Mouse (Mus musculus): ENCODE measurements around the gene Tfap2a. TPM values are rescaled to one million over a fixed set of nuclear protein-coding genes. Genes with fewer than 3 reads are reported as not detected.

The Tfap2a gene
- polyA plus RNA-seq, 1 experiment: 0.36 TPM

- Histone ChIP-seq H3K27me3 (ENCODE audit: control insufficient read depth, insufficient read depth, insufficient read length) (peaks cover 2% of the 10 kb centered on the region), H3ac (ENCODE audit: control insufficient read depth, insufficient read length) (no peak overlapping the region)
- TF ChIP-seq POLR2AphosphoS2 (IDR thresholded peaks at IDR 0.05; ENCODE audit: insufficient read length, low read depth) (peak; percentile 91), POLR2A (IDR thresholded peaks at IDR 0.05; ENCODE audit: insufficient read length, low read depth) (peak; percentile 84), SRF (IDR thresholded peaks at IDR 0.05; ENCODE audit: control insufficient read depth, insufficient read length, low read depth) (no peak), E2F4 (IDR thresholded peaks at IDR 0.05; ENCODE audit: insufficient read depth) (no peak), MAX (IDR thresholded peaks at IDR 0.05; ENCODE audit: low read depth) (no peak), USF1 (IDR thresholded peaks at IDR 0.05; ENCODE audit: low read depth) (no peak)
Measured at GRCm38 (mm10) chr13:40722741-40723597, 15.2 kb downstream of the Tfap2a start.

GRCm38 (mm10) chr13:40719741-40720082 lies 18.5 kb downstream of the Tfap2a start:
- Histone ChIP-seq H3K36me3 (ENCODE audit: control insufficient read depth, insufficient read depth) (no peaks in the 10 kb centered on the region), H3K27me3 (ENCODE audit: control insufficient read depth, insufficient read depth, insufficient read length) (peaks cover 5% of the 10 kb centered on the region), H3K79me2 (ENCODE audit: control insufficient read depth, insufficient read depth) (no peaks in the 10 kb centered on the region), H3ac (ENCODE audit: control insufficient read depth, insufficient read length) (no peak overlapping the region), H3K4me2 (ENCODE audit: low read depth) (no peak overlapping the region), H3K4me3 (no peak overlapping the region)
- TF ChIP-seq CEBPB (IDR thresholded peaks at IDR 0.05; ENCODE audit: insufficient read depth, poor library complexity, severe bottlenecking): no peak
- TF ChIP-seq TCF12 (IDR thresholded peaks at IDR 0.05; ENCODE audit: insufficient read depth, poor library complexity, severe bottlenecking): no peak
- TF ChIP-seq USF1 (IDR thresholded peaks at IDR 0.05; ENCODE audit: low read depth): no peak
- no peak for TF ChIP-seq MYOD1 (IDR thresholded peaks at IDR 0.05; ENCODE audit: control insufficient read depth in 1 of 3, insufficient read length in 2 of 3, low read depth in 2 of 3)
- TF ChIP-seq TCF3 (IDR thresholded peaks at IDR 0.05; ENCODE audit: insufficient read length, low read depth): no peak
- TF ChIP-seq REST (IDR thresholded peaks at IDR 0.05; ENCODE audit: insufficient read depth, insufficient read length): no peak
- TF ChIP-seq E2F4 (IDR thresholded peaks at IDR 0.05; ENCODE audit: insufficient read depth): no peak
- TF ChIP-seq MYOG (IDR thresholded peaks at IDR 0.05; ENCODE audit: control insufficient read depth in 1 of 3, insufficient read depth in 1 of 3, insufficient read length in 2 of 3, low read depth in 2 of 3): no peak
- no peak for TF ChIP-seq POLR2A (IDR thresholded peaks at IDR 0.05; ENCODE audit: insufficient read length, low read depth)
- no peak for TF ChIP-seq MAX (IDR thresholded peaks at IDR 0.05; ENCODE audit: low read depth)
- TF ChIP-seq POLR2AphosphoS2 (IDR thresholded peaks at IDR 0.05; ENCODE audit: insufficient read length, low read depth): no peak
- TF ChIP-seq SRF (IDR thresholded peaks at IDR 0.05; ENCODE audit: control insufficient read depth, insufficient read length, low read depth): no peak

More at GRCm38 (mm10) chr13:40722741-40723597, 15.2 kb downstream of the Tfap2a start:
- peak overlapping the region; percentile 93 for H3K4me2 ChIP-seq (ENCODE audit: low read depth)
- peak overlapping the region; percentile 31 for H3K4me3 ChIP-seq
- no peaks in the 10 kb centered on the region for H3K79me2 ChIP-seq (ENCODE audit: control insufficient read depth, insufficient read depth)
- H3K36me3 ChIP-seq (ENCODE audit: control insufficient read depth, insufficient read depth): no peaks in the 10 kb centered on the region

- Histone ChIP-seq H3K36me3 (ENCODE audit: control insufficient read depth, insufficient read depth) (no peaks in the 10 kb centered on the region), H3ac (ENCODE audit: control insufficient read depth, insufficient read length) (no peak overlapping the region), H3K79me2 (ENCODE audit: control insufficient read depth, insufficient read depth) (no peaks in the 10 kb centered on the region), H3K4me3 (no peak overlapping the region), H3K4me2 (ENCODE audit: low read depth) (no peak overlapping the region), H3K27me3 (ENCODE audit: control insufficient read depth, insufficient read depth, insufficient read length) (peaks cover 5% of the 10 kb centered on the region)
- no peak for TF ChIP-seq MYOD1 (IDR thresholded peaks at IDR 0.05; ENCODE audit: control insufficient read depth in 1 of 3, insufficient read length in 2 of 3, low read depth in 2 of 3)
Measured at GRCm38 (mm10) chr13:40719066-40719740, 19.0 kb downstream of the Tfap2a start.

- TF ChIP-seq TCF12 (IDR thresholded peaks at IDR 0.05; ENCODE audit: insufficient read depth, poor library complexity, severe bottlenecking): no peak
- TF ChIP-seq POLR2AphosphoS2 (IDR thresholded peaks at IDR 0.05; ENCODE audit: insufficient read length, low read depth): no peak
- TF ChIP-seq REST (IDR thresholded peaks at IDR 0.05; ENCODE audit: insufficient read depth, insufficient read length): no peak
- TF ChIP-seq TCF3 (IDR thresholded peaks at IDR 0.05; ENCODE audit: insufficient read length, low read depth): no peak
- TF ChIP-seq E2F4 (IDR thresholded peaks at IDR 0.05; ENCODE audit: insufficient read depth): no peak
- TF ChIP-seq USF1 (IDR thresholded peaks at IDR 0.05; ENCODE audit: low read depth): no peak
- TF ChIP-seq MYOD1 (IDR thresholded peaks at IDR 0.05; ENCODE audit: control insufficient read depth in 1 of 3, insufficient read length in 2 of 3, low read depth in 2 of 3): no peak
- no peak for TF ChIP-seq POLR2A (IDR thresholded peaks at IDR 0.05; ENCODE audit: insufficient read length, low read depth)
- no peak for TF ChIP-seq MAX (IDR thresholded peaks at IDR 0.05; ENCODE audit: low read depth)
- no peak overlapping the region for H3ac ChIP-seq (ENCODE audit: control insufficient read depth, insufficient read length)
- no peak overlapping the region for H3K4me2 ChIP-seq (ENCODE audit: low read depth)
- H3K36me3 ChIP-seq (ENCODE audit: control insufficient read depth, insufficient read depth): no peaks in the 10 kb centered on the region
- H3K79me2 ChIP-seq (ENCODE audit: control insufficient read depth, insufficient read depth): no peaks in the 10 kb centered on the region
- H3K4me3 ChIP-seq: no peak overlapping the region
- H3K27me3 ChIP-seq (ENCODE audit: control insufficient read depth, insufficient read depth, insufficient read length): peaks cover 5% of the 10 kb centered on the region
Measured at GRCm38 (mm10) chr13:40716771-40717716, 21.1 kb downstream of the Tfap2a start.
